Mouse (Mus musculus): Measurements from ENCODE around the gene Syt16.

Syt16 gene

DNA sequence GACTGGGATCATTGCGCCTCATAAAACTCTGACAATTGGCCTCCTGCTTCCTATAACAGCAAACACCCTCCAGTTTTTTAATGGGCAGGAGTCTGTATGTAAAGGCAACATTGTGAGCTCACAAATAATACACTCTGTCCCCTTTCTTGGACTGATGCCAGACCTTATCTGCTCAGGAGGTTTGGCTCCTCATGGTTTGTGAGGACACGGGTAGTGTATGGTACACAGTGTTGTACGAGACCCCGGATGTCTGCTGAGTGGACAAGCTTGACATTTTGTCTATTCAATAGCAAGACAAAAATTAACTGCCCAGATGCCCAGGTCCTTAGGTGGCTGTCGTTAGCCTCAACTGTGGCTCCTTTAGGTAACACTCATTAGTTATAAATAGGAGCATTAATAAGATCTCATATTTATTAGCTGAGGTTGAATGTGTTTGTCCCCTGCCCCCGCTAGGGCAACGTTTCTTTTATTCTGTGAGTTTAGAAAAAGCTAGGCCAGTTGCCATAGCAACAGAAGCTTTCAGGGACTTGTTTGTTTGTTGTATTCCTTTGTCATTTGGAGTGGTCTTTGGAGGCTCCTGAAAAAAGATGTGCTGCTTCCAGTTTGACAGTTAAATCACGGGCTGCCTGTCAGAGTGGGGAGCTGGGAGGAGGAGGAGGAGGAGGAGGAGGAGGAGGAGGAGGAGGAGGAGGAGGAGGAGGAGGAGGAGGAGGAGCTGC, 101.3 kb downstream of the Syt16 start:
- in situ Hi-C loops (cut with MseI, MboI): no loop called here

DNA sequence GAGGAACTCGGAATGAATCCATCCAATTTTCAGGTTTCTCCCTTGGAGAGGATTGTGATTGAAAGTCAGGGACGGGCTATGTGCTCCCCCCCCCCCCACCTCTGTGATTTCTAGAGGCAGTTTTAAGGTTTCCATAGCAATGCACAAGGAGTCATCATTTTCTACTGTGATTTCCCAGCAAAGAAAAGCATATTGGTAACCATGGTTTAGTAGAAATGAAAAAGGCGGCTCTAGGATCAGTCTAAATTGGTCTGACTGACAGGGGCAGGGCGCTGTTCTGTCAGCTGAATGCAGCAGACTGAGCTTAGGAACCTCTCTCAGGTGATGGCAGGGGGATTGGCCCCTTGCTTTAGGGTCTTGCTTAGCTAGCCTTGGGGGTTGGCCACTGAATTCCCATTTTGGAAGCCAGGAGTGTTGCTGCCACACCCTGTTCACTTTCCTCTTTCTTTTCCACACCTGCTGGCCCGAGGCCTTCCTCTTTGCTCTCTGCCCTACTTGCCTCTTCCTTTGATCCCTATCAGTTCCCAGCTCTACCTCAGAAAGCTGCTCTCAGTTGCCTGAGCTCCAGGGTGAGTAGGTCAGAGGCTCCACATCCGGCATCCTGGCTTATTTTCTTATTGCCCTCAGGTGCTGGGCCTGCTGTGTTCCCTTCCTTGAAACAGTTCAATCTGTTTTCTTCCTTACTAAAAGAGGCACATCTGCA, 108.5 kb downstream of the Syt16 start:
- in situ Hi-C loops (cut with MseI, MboI): no loop called here

GRCm38 (mm10) chr12:74108663-74109081, 111.2 kb downstream of the Syt16 start:
- in situ Hi-C loops (cut with MseI, MboI): no loop called here

DNA sequence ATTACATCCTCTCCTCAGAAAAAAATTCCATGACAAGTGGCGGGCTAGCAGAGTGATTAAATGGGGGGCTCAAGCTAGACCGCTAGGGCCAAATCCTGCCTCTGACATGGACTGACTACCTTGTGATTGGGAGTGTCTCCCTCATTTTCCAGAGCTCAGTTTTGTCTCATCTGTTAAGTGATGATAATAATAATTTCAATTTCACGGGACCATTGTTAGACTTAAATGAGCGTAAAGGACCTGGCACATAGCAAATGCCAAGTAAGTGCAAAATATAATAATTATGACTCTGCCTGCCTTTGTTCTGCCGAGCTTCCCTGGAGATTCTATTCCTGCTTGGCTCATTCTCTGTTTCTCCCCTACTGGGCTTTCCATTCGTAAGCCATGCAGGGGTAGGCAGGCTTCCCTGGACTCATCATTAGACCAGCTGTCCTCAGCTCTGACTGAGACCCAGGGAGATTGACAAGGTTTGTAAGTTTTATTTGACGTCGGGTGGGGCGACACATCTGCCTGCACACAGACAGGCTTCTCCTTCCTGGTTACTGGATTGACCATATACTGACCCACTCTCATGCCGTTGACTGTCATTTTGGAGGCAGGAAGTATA, 112.1 kb downstream of the Syt16 start:
- in situ Hi-C loops (cut with MseI, MboI): no loop called here

DNA sequence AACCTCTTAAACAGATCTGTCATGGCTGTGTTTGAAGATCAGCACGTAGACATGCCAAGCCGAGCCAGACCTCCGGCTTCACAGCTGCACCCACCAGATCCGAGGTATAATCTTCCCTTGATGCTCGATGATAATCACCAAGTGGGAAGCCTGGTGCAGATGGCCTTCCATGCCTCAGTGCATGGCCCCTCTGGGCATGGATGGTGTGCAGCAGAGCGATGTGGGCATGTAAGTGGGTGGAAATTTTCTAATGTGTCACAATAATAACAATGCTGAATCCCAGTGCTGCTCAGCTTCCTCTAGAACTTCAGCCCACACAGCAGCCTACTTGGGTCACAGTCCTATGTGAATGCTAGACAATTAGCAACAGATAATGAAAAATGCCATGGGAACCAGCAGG, 119.4 kb downstream of the Syt16 start:
- in situ Hi-C loops (cut with MseI, MboI): no loop called here

DNA sequence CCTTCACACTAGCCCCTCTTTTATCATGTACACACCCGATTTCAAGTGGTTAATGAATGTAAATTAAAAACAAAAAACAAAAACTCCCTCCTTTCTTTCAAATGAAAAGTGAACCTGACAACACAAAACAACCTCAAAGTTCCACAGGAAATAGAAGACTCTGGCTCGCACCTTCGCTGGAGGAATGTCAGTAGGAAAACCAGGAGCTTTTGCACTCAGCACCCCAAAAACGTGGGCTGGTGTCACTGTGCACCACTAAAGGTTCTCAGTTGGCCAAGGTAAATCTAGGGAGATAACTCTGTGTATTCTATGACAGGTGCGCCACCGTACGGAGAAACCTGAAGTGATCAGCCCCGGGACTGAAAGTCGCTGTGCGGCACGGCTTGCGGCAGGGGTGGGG, 128.3 kb downstream of the Syt16 start:
- in situ Hi-C loops (cut with MseI, MboI): no loop called here

- in situ Hi-C loops (cut with MseI, MboI): no loop called here
Measured at GRCm38 (mm10) chr12:74128229-74128628, 130.8 kb downstream of the Syt16 start.

DNA sequence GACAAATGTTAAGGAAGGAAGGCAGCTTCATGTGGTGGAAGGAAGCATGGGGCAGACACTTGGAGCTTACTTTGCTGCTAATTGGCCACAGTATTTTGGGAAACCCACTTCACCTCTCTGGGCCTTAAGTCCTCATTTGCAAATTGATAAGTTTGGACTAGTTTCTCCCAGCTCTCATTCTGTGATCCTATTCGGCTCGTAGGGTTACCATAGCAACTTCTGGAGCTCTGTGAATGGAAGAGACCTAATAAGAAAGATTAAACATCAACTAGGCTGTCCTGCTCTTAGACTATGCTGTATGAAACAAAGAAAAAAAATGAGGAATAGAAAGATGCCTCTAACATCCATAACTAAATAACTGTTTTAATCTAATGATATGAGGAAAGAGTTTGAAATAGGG, 134.3 kb downstream of the Syt16 start:
- in situ Hi-C loops (cut with MseI, MboI): no loop called here

GRCm38 (mm10) chr12:74142147-74142546, 144.7 kb downstream of the Syt16 start:
- in situ Hi-C loops (cut with MseI, MboI): no loop called here

DNA sequence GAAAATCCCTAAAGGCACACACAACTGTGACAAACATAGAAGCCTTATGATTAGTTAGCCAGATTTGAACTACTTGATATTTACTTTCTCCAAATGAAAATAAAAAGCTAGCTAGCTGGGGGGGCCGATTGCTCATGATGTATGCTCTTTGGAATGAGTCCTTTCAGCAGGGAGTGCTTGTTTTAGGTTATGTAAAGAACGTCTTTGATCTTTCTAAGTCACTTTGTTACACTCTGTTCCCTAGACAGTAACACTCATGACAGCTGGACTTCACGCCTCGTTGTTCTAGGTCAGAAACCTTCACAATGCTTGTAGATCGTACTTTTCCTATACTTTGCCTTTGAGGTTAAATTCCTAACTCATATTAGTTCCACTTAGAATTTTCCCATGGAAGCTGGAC, 146.9 kb downstream of the Syt16 start:
- in situ Hi-C loops (cut with MseI, MboI): no loop called here

DNA sequence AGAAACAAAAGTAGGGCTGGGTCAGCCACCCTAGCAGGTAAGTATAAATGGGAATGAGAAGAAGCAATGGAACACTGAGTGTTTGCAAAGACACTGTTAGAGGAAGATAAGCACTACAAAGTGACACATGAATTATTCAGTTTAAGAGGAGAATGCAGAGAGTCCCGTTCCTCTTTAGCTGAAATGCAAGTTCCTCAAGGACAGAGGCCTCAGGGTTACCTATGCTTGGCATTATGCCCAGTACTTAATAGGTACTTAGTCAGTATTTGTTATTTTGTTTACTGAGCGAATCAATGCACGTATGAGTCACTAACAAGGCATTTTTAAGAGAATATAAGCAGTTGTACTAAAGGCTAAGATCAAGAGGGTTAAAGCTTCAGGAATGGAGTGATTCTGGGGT, 163.3 kb downstream of the Syt16 start:
- in situ Hi-C loops (cut with MseI, MboI): no loop called here

DNA sequence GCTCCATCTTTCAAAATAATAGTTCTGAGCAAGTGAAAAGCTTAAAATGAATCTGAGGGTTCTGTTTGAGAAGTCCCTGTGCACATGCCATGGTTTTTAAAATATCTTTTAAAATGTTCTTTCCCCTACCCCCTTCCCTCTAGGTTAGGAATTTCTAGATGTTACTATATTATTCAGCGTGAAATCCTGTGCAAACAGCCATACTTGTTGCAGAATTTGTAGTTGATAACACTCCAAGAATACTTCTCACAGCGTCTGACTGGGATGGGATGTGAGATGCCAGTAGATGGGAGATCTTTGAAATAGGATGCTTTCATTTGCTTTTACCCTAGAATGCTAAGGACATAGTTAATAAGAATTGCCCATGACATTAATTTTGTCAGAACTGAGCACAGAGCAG, 165.6 kb downstream of the Syt16 start:
- in situ Hi-C loops (cut with MseI, MboI): no loop called here

DNA sequence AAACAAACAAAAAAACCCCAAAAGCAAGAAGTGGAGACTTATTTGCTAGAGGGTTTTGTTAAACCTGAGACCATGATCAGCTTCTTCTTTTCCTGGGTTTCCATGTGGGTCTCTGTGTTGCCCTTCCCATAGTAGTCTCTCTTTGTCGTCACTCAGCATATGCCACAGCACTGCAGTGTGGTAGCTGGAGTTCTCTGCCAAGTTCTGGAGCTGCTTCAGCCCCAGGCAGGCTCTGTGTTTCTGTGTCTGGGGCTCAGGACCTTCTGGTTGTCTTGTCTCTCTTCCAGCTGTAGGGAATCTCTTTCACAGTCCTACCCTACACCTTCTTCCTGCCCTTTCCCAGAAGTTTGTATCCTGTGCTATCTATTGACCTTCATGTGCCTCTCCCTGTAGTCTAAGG, 173.8 kb downstream of the Syt16 start:
- in situ Hi-C loops (cut with MseI, MboI): no loop called here

DNA sequence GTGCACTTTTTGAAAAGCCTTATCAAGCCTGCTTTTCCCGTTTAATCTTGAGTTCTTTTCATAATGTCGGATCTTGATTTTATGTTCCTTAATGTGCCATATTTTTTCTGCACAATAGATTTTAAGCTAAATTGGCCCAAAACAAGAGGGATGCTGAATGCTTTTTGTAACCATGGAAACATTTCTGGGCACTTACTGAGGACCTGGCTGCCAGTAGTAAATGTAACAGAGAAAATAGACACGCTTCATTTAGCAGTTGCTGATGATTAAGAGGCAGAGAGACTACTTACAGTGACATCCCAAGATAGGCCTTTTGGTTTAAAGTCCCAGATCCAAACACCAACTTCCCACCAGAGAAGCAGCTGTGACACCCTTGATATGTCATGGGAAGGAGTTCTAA, 176.4 kb downstream of the Syt16 start:
- in situ Hi-C loops (cut with MseI, MboI): no loop called here

DNA sequence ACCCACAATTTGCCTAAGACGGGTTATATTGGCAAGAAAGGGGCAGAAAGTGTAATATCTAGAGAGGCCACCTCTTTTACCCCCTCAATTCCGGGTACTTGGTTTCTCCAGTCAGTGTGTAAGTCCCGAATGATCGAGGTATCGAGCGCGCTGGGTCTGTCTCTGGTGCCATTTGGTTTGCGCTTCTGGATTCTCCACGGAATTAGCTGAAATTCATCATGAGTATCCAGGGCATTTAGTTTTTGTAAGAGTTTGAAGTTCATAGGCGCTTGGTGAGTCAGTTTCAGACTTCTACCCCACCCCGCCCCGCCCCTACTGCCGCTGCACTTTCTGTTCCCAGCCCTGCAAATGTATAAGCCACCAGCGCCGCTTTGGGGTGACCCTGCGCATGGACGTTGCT, 187.1 kb downstream of the Syt16 start:
- in situ Hi-C loops (cut with MseI, MboI): no loop called here

- in situ Hi-C loops (cut with MseI, MboI): no loop called here
Measured at GRCm38 (mm10) chr12:74188243-74188785, 190.9 kb downstream of the Syt16 start.

DNA sequence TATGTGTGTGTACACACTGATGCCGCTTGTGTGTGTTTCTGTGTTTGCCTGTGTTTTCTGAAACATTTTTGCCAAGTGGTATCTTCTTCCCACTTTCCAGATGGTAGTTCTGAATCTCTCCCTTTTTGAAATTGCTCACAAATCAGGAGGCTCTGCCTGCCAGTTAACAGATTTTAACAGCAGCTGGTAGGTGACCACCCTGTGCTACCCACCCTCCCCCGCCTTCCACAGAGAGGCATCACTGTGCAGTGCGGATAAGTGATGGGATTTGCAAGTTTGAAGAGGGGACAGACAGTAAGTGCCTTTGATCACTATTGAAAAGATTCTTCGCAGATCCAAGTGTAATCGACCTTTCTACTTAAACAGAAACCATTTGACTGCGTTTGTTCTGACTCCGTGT, 191.4 kb downstream of the Syt16 start:
- in situ Hi-C loops (cut with MseI, MboI): no loop called here

GRCm38 (mm10) chr12:74189840-74190239, 192.4 kb downstream of the Syt16 start:
- in situ Hi-C loops (cut with MseI, MboI): no loop called here

- in situ Hi-C loops (cut with MseI, MboI): no loop called here
Measured at GRCm38 (mm10) chr12:74190297-74190696, 192.8 kb downstream of the Syt16 start.

GRCm38 (mm10) chr12:74192552-74192951, 195.1 kb downstream of the Syt16 start:
- in situ Hi-C loops (cut with MseI, MboI): no loop called here

GRCm38 (mm10) chr12:74201410-74201809, 203.9 kb downstream of the Syt16 start:
- in situ Hi-C loops (cut with MseI, MboI): no loop called here

DNA sequence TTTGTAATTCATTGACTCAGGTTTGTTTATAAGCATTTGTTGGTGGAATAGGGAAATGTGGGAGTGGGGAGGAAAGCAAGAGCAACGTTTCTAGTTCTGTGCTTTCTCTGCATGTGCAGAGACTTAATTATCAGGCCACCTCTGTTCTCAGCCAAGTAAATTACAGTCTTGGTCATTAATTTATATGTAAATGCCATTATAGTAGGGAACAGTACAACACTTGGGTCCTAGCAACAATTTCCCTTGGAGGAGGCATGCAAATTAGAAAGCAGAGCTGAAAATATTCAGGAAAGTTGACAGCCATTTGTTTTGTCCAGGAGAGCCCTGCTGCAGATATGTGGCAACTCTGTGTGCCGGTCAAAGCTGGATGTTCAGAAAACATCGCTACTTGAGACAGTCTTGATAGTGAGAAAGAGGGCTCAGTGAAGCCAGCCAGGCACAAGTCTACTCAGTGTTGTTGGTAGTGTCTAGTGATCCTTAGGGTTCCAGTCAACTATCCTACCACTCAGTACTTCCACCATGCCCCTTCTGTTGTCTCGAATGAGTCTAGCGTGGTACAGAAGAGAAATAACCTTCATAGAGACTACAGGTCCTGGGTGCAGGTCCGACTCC, 205.1 kb downstream of the Syt16 start:
- in situ Hi-C loops (cut with MseI, MboI): no loop called here
